Mouse (Mus musculus) limb, embryonic 13.5 days (tissue): Measurements from ENCODE around the gene Uhrf1bp1. TPM values are rescaled to one million over a fixed set of nuclear protein-coding genes. Genes with fewer than 3 reads are reported as not detected.
A peak's percentile ranks its signal among the peaks of the same experiment; 100 is the strongest.

ENCODE experiments used
- ATAC-seq: fragments of 200-750 bp; cut with Nextera tagmentation; 2 replicates; pipeline ENCODE4 v1.8.0; 2017; ENCODE audit warnings: low read depth, moderate number of reproducible peaks, moderate TSS enrichment; ENCODE audit not compliant: low FRiP score
- H3K27ac ChIP-seq: fragments of 300-500 bp; sonication (generic); 2 replicates; pipeline ENCODE4 v1.5.1; 2015; ENCODE audit warnings: inconsistent platforms, mild to moderate bottlenecking, moderate library complexity
- H3K27me3 ChIP-seq: fragments of 300-500 bp; sonication (generic); 2 replicates; pipeline ENCODE4 v1.6.1; 2015; ENCODE audit warnings: mild to moderate bottlenecking, inconsistent platforms
- H3K36me3 ChIP-seq: fragments of 300-500 bp; sonication (generic); 2 replicates; pipeline ENCODE4 v1.6.1; 2015; ENCODE audit warnings: inconsistent platforms, mild to moderate bottlenecking, moderate library complexity
- H3K4me1 ChIP-seq: fragments of 300-500 bp; sonication (generic); 2 replicates; pipeline ENCODE4 v1.6.1; 2015; ENCODE audit warnings: inconsistent platforms
- H3K4me2 ChIP-seq: fragments of 300-500 bp; sonication (generic); replicated peaks from 2 replicates; pipeline ENCODE4 v1.6.1; 2015; ENCODE audit warnings: inconsistent platforms, mild to moderate bottlenecking, moderate library complexity
- H3K4me3 ChIP-seq: fragments of 300-500 bp; sonication (generic); 2 replicates; pipeline ENCODE4 v1.5.1; 2015; ENCODE audit warnings: moderate library complexity, mild to moderate bottlenecking, inconsistent platforms
- H3K9ac ChIP-seq: fragments of 300-500 bp; sonication (generic); 2 replicates; pipeline ENCODE4 v1.6.1; 2015; ENCODE audit warnings: mild to moderate bottlenecking, inconsistent platforms
- H3K9me3 ChIP-seq: fragments of 300-500 bp; sonication (generic); 2 replicates; pipeline ENCODE4 v1.6.1; 2016; ENCODE audit warnings: inconsistent platforms
- WGBS: fragments of 180-500 bp; shearing (Covaris S2); methylation state at CpG from one replicate; pipeline ENCODE4 v1.1.7; 2015; 5-methylcytosine and 5-hydroxymethylcytosine counted together
- polyA plus RNA-seq: library from polyadenylated mRNA; unstranded; fragments of >200 nt; fragmentation: Nextera tagmentation; extraction: Ambion mirVana; gene quantifications from 2 replicates; pipeline ENCODE4 v1.2.1, GENCODE M21; 2015

The Uhrf1bp1 gene
- 6.7 and 7.5 TPM in 2 replicates for polyA plus RNA-seq

GRCm38 (mm10) chr17:27856265-27856797 is at the start of gene Uhrf1bp1:
Gene Uhrf1bp1, plus strand, starts transcription at chr17:27856441.
- H3K9me3 ChIP-seq, result no peaks in the 10 kb centered on the region
- H3K4me1 ChIP-seq, result peaks cover 29% of the 10 kb centered on the region
- H3K27ac ChIP-seq, result peak within 1 kb of the TSS; percentile 79
- ATAC-seq, result peak; percentile 90
- peaks cover 31% of the 10 kb centered on the region for H3K36me3 ChIP-seq
- peak within 1 kb of the TSS; percentile 92 for H3K4me3 ChIP-seq
- peak within 1 kb of the TSS; percentile 89 for H3K4me2 ChIP-seq
- WGBS, result under 1% methylated on average over 54 of the region's 54 CpGs
- H3K9ac ChIP-seq, result peak within 1 kb of the TSS; percentile 93
- H3K27me3 ChIP-seq, result no peaks in the 10 kb centered on the region

- Histone ChIP-seq H3K36me3 (no peaks in the 10 kb centered on the region), H3K9ac (no peak overlapping the region), H3K4me1 (peaks cover 46% of the 10 kb centered on the region), H3K27ac (no peak overlapping the region), H3K4me3 (no peak overlapping the region), H3K27me3 (no peaks in the 10 kb centered on the region), H3K4me2 (no peak overlapping the region), H3K9me3 (no peaks in the 10 kb centered on the region)
- no peak for ATAC-seq
- 46% methylated on average over 2 of the region's 2 CpGs for WGBS
Observed at GRCm38 (mm10) chr17:27807542-27808078, 48.6 kb upstream of the Uhrf1bp1 start.

GRCm38 (mm10) chr17:27810569-27811331 is 45.5 kb upstream of the Uhrf1bp1 start:
- Histone ChIP-seq H3K27me3 (no peaks in the 10 kb centered on the region), H3K4me1 (peaks cover 34% of the 10 kb centered on the region), H3K36me3 (no peaks in the 10 kb centered on the region), H3K4me2 (no peak overlapping the region), H3K27ac (no peak overlapping the region), H3K4me3 (no peak overlapping the region), H3K9ac (no peak overlapping the region; the same call in 1 of the 2 replicates), H3K9me3 (no peaks in the 10 kb centered on the region)
- WGBS, result 83% methylated on average over 16 of the region's 16 CpGs
- no peak for ATAC-seq

GRCm38 (mm10) chr17:27811980-27812379 is 44.3 kb upstream of the Uhrf1bp1 start:
- no peaks in the 10 kb centered on the region for H3K9me3 ChIP-seq
- H3K4me1 ChIP-seq, result peaks cover 22% of the 10 kb centered on the region
- H3K27ac ChIP-seq, result no peak overlapping the region
- no peak overlapping the region for H3K4me3 ChIP-seq
- H3K4me2 ChIP-seq, result no peak overlapping the region
- 80% methylated on average over 3 of the region's 3 CpGs for WGBS
- no peaks in the 10 kb centered on the region for H3K36me3 ChIP-seq
- H3K27me3 ChIP-seq, result no peaks in the 10 kb centered on the region
- ATAC-seq, result no peak
- H3K9ac ChIP-seq, result no peak overlapping the region

- no peak for ATAC-seq
- H3K27me3 ChIP-seq, result no peaks in the 10 kb centered on the region
- H3K36me3 ChIP-seq, result no peaks in the 10 kb centered on the region
- H3K9ac ChIP-seq, result no peak overlapping the region
- no peak overlapping the region for H3K4me2 ChIP-seq
- H3K4me1 ChIP-seq, result peaks cover 26% of the 10 kb centered on the region
- H3K4me3 ChIP-seq, result no peak overlapping the region
- no peaks in the 10 kb centered on the region for H3K9me3 ChIP-seq
- no peak overlapping the region for H3K27ac ChIP-seq
Observed at GRCm38 (mm10) chr17:27814606-27815005, 41.6 kb upstream of the Uhrf1bp1 start.

GRCm38 (mm10) chr17:27819011-27819410 is 37.2 kb upstream of the Uhrf1bp1 start:
- Histone ChIP-seq H3K27me3 (no peaks in the 10 kb centered on the region), H3K4me2 (peak overlapping the region; percentile 93), H3K36me3 (no peaks in the 10 kb centered on the region), H3K27ac (no peak overlapping the region), H3K9me3 (no peaks in the 10 kb centered on the region), H3K4me3 (peak overlapping the region; percentile 99), H3K9ac (peak overlapping the region; percentile 99), H3K4me1 (peaks cover 25% of the 10 kb centered on the region)
- ATAC-seq, result no peak
- WGBS, result 18% methylated on average over 7 of the region's 7 CpGs

- peaks cover 25% of the 10 kb centered on the region for H3K4me1 ChIP-seq
- H3K36me3 ChIP-seq, result no peaks in the 10 kb centered on the region
- WGBS, result 0% methylated on average over 20 of the region's 20 CpGs
- H3K9me3 ChIP-seq, result no peaks in the 10 kb centered on the region
- H3K4me2 ChIP-seq, result peak overlapping the region; percentile 93
- peak overlapping the region; percentile 85 for H3K27ac ChIP-seq
- H3K4me3 ChIP-seq, result peak overlapping the region; percentile 99
- no peak for ATAC-seq
- peak overlapping the region; percentile 99 for H3K9ac ChIP-seq
- no peaks in the 10 kb centered on the region for H3K27me3 ChIP-seq
Observed at GRCm38 (mm10) chr17:27819521-27819970, 36.7 kb upstream of the Uhrf1bp1 start.

- Histone ChIP-seq H3K27me3 (no peaks in the 10 kb centered on the region), H3K9me3 (no peaks in the 10 kb centered on the region), H3K4me1 (peaks cover 25% of the 10 kb centered on the region), H3K9ac (peak overlapping the region; percentile 99), H3K27ac (peak overlapping the region; percentile 85), H3K4me2 (peak overlapping the region; percentile 93), H3K4me3 (peak overlapping the region; percentile 99), H3K36me3 (no peaks in the 10 kb centered on the region)
- WGBS, result under 1% methylated on average over 41 of the region's 62 CpGs
- peak; percentile 84 for ATAC-seq
Observed at GRCm38 (mm10) chr17:27819971-27820567, 36.2 kb upstream of the Uhrf1bp1 start.

GRCm38 (mm10) chr17:27820568-27821406 is 35.5 kb upstream of the Uhrf1bp1 start, which contains the start of gene D17Wsu92e:
Gene D17Wsu92e, minus strand, starts transcription at chr17:27820648.
- H3K4me3 ChIP-seq, result peak within 1 kb of the TSS; percentile 99
- peaks cover 25% of the 10 kb centered on the region for H3K4me1 ChIP-seq
- peak within 1 kb of the TSS; percentile 99 for H3K9ac ChIP-seq
- 3% methylated on average over 29 of the region's 56 CpGs for WGBS
- peak within 1 kb of the TSS; percentile 93 for H3K4me2 ChIP-seq
- H3K27ac ChIP-seq, result peak within 1 kb of the TSS; percentile 85
- no peaks in the 10 kb centered on the region for H3K36me3 ChIP-seq
- no peaks in the 10 kb centered on the region for H3K9me3 ChIP-seq
- no peaks in the 10 kb centered on the region for H3K27me3 ChIP-seq
- ATAC-seq, result peak; percentile 95

GRCm38 (mm10) chr17:27821407-27822338 is 34.6 kb upstream of the Uhrf1bp1 start:
- 57% methylated on average over 9 of the region's 9 CpGs for WGBS
- Histone ChIP-seq H3K4me1 (peaks cover 33% of the 10 kb centered on the region), H3K9me3 (no peaks in the 10 kb centered on the region), H3K4me3 (peak overlapping the region; percentile 99), H3K27ac (no peak overlapping the region), H3K36me3 (no peaks in the 10 kb centered on the region), H3K27me3 (no peaks in the 10 kb centered on the region), H3K9ac (peak overlapping the region; percentile 73; the same call in 1 of the 2 replicates), H3K4me2 (peak overlapping the region; percentile 75)
- no peak for ATAC-seq
